Mouse (Mus musculus): Measurements from ENCODE around the gene Gm49510. TPM values are rescaled to one million over a fixed set of nuclear protein-coding genes. Genes with fewer than 3 reads are reported as not detected.
A peak's percentile ranks its signal among the peaks of the same experiment; 100 is the strongest.

Gene Gm49510
- polyA plus RNA-seq, 1 experiment, result 8.0 TPM

DNA sequence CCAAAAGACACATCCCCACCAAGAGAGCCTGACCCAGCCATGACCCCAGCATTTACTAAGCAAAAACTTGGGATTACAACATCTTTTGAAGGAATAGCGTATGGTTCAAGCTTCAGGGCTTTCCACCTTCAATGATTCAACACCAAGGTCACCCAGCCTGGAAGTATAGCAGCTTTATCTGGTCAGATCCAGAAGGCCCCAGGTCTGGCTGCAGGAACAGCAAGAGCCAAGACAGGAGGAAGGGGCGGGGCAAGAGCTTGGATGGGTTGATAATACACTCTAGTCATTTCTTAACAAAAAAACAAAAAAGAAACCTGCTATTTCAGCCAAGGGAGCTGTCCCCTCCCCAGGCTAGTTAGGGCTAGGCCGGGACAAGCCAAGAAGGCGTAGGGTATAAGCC is 2.0 kb upstream of the Gm49510 start:
- no peaks in the 10 kb centered on the region for H3K9me3 ChIP-seq
- peaks cover 88% of the 10 kb centered on the region for H3K4me1 ChIP-seq
- TF ChIP-seq GATA1 (IDR thresholded peaks at IDR 0.05; ENCODE audit: borderline replicate concordance, low read length), result no peak
- TF ChIP-seq FLI1 (IDR thresholded peaks at IDR 0.05; ENCODE audit: low read length), result no peak
- H3K27me3 ChIP-seq (replicated peaks), result no peaks in the 10 kb centered on the region
- peaks cover 62% of the 10 kb centered on the region for H3K36me3 ChIP-seq (replicated peaks; ENCODE audit: low read length)
- peak overlapping the region; percentile 99 for H3K4me3 ChIP-seq (replicated peaks)

GRCm38 (mm10) chr15:78898507-78899001 is 913 bp upstream of the Gm49510 start:
- peaks cover 62% of the 10 kb centered on the region for H3K36me3 ChIP-seq (replicated peaks; ENCODE audit: low read length)

DNA sequence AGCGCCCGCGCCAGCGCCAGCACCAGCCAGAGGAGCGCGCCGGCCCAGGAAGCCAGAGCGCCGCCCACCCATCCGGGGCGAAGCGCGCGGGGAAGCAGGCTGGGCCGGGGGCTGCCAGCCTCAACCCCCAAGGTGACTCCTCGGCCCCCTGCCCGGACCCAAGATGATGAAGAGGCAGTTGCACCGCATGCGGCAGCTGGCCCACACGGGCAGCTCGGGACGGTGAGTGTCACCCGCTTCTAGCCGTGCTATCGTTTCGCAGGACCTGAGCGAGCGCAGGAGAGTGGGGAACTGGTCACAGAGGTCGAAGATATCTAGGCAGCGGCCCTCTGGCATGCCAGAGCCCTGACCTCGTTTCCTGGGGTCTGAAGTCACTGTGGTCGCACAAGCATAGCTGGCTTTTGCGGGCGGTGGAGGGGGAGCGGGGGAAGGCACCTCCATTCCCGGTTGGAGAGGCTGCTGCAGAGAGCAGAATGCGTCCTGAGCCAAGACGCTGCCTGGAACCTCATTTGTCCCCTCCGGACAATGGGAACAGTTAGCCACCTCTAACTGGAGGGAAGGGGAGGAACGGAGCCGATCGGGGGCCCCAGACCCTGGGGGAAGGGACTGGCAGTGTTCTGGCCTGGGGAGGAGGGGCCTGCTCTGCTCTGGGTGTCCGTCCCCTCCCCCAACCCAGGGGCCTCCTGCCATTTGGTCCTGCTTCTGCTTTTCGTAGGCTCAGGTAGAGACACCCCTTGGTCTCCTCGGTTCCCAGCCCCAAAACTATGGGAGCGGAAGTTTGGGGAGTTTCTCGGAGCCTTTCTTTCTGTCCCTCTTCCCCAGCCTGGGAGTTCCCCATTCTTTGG is 495 bp downstream of the Gm49510 start, which contains the start of gene Sh3bp1:
Sh3bp1 (plus strand) TSS at position 29 of the 845 bp plus-strand sequence.
- Histone ChIP-seq H3K4me3 (replicated peaks) (peak within 1 kb of the TSS; percentile 99), H3K9me3 (no peaks in the 10 kb centered on the region), H3K27me3 (replicated peaks) (no peaks in the 10 kb centered on the region), H3K4me1 (peaks cover 88% of the 10 kb centered on the region), H3K36me3 (replicated peaks; ENCODE audit: low read length) (peaks cover 68% of the 10 kb centered on the region)
- TF ChIP-seq FLI1 (IDR thresholded peaks at IDR 0.05; ENCODE audit: low read length) (no peak), GATA1 (IDR thresholded peaks at IDR 0.05; ENCODE audit: borderline replicate concordance, low read length) (no peak)

More at GRCm38 (mm10) chr15:78898507-78899001, 913 bp upstream of the Gm49510 start:
- Histone ChIP-seq H3K4me3 (replicated peaks) (peak overlapping the region; percentile 99), H3K27me3 (replicated peaks) (no peaks in the 10 kb centered on the region), H3K9me3 (no peaks in the 10 kb centered on the region), H3K4me1 (peaks cover 88% of the 10 kb centered on the region)
- TF ChIP-seq GATA1 (IDR thresholded peaks at IDR 0.05; ENCODE audit: borderline replicate concordance, low read length) (no peak), FLI1 (IDR thresholded peaks at IDR 0.05; ENCODE audit: low read length) (no peak)

- no peaks in the 10 kb centered on the region for H3K9me3 ChIP-seq
- peaks cover 85% of the 10 kb centered on the region for H3K4me1 ChIP-seq
- peak overlapping the region; percentile 99 for H3K4me3 ChIP-seq (replicated peaks)
- no peaks in the 10 kb centered on the region for H3K27me3 ChIP-seq (replicated peaks)
- H3K36me3 ChIP-seq (replicated peaks; ENCODE audit: low read length), result peaks cover 68% of the 10 kb centered on the region
- TF ChIP-seq GATA1 (IDR thresholded peaks at IDR 0.05; ENCODE audit: borderline replicate concordance, low read length) (no peak), FLI1 (IDR thresholded peaks at IDR 0.05; ENCODE audit: low read length) (no peak)
Measured at GRCm38 (mm10) chr15:78900585-78901421, 1.3 kb downstream of the Gm49510 start.

GRCm38 (mm10) chr15:78901422-78901789 is 1.9 kb downstream of the Gm49510 start:
- Histone ChIP-seq H3K4me1 (peaks cover 84% of the 10 kb centered on the region), H3K4me3 (replicated peaks) (peak overlapping the region; percentile 99), H3K27me3 (replicated peaks) (no peaks in the 10 kb centered on the region), H3K36me3 (replicated peaks; ENCODE audit: low read length) (peaks cover 68% of the 10 kb centered on the region), H3K9me3 (no peaks in the 10 kb centered on the region)
- TF ChIP-seq FLI1 (IDR thresholded peaks at IDR 0.05; ENCODE audit: low read length), result no peak
- no peak for TF ChIP-seq GATA1 (IDR thresholded peaks at IDR 0.05; ENCODE audit: borderline replicate concordance, low read length)

GRCm38 (mm10) chr15:78903243-78903642 is 3.8 kb downstream of the Gm49510 start:
- Histone ChIP-seq H3K4me1 (peaks cover 84% of the 10 kb centered on the region), H3K9me3 (no peaks in the 10 kb centered on the region), H3K4me3 (replicated peaks) (peak overlapping the region; percentile 87), H3K27me3 (replicated peaks) (no peaks in the 10 kb centered on the region), H3K36me3 (replicated peaks; ENCODE audit: low read length) (peaks cover 73% of the 10 kb centered on the region)
- TF ChIP-seq FLI1 (IDR thresholded peaks at IDR 0.05; ENCODE audit: low read length), result no peak
- TF ChIP-seq GATA1 (IDR thresholded peaks at IDR 0.05; ENCODE audit: borderline replicate concordance, low read length), result no peak

DNA sequence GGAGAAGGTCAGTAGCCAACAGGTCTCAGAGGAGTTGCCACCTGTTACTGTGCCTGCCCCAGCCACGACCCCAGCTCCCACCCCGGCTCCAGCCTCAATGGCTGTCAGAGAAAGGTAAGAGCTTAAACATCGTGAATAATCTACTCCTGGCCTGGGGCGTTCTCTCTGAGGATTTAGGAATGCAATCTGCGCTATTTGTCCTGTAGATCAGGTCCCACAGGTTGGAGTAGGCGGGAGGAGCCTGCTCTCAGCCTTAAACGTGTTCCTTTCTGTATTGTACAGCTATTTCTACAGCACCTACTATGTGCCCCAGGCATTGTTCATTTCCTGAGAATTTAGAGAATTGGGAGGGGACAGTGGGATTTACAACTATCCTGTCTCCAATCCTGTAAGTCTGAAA is 8.9 kb downstream of the Gm49510 start:
- Histone ChIP-seq H3K9me3 (no peaks in the 10 kb centered on the region), H3K4me3 (replicated peaks) (no peak overlapping the region), H3K27me3 (replicated peaks) (no peaks in the 10 kb centered on the region), H3K4me1 (peaks cover 77% of the 10 kb centered on the region), H3K36me3 (replicated peaks; ENCODE audit: low read length) (peaks cover 97% of the 10 kb centered on the region)
- TF ChIP-seq FLI1 (IDR thresholded peaks at IDR 0.05; ENCODE audit: low read length) (no peak), GATA1 (IDR thresholded peaks at IDR 0.05; ENCODE audit: borderline replicate concordance, low read length) (no peak)

DNA sequence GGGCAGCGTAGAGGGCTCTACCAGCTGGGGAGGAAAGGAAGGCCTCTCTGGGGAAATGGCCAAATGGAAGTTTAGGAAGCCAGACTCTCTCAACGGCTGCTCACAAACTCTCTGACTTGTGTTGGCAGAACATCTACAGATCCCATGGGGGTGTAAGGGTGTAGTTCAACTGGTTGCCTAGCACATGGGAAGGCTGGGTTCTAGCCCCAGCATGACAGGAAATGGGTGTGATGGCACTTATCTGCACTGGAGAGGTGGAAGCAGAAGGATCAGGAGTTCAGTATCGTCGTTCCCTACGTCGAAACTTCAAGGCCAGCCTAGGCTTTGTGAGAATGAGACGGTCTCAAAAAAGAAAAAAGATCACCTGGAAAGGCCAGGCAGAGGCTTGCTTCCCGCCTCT is 9.5 kb downstream of the Gm49510 start:
- H3K36me3 ChIP-seq (replicated peaks; ENCODE audit: low read length), result peaks cover 92% of the 10 kb centered on the region
- no peak for TF ChIP-seq GATA1 (IDR thresholded peaks at IDR 0.05; ENCODE audit: borderline replicate concordance, low read length)
- no peak for TF ChIP-seq FLI1 (IDR thresholded peaks at IDR 0.05; ENCODE audit: low read length)
- H3K27me3 ChIP-seq (replicated peaks), result no peaks in the 10 kb centered on the region
- H3K4me3 ChIP-seq (replicated peaks), result no peak overlapping the region
- H3K9me3 ChIP-seq, result no peaks in the 10 kb centered on the region
- H3K4me1 ChIP-seq, result peaks cover 78% of the 10 kb centered on the region

DNA sequence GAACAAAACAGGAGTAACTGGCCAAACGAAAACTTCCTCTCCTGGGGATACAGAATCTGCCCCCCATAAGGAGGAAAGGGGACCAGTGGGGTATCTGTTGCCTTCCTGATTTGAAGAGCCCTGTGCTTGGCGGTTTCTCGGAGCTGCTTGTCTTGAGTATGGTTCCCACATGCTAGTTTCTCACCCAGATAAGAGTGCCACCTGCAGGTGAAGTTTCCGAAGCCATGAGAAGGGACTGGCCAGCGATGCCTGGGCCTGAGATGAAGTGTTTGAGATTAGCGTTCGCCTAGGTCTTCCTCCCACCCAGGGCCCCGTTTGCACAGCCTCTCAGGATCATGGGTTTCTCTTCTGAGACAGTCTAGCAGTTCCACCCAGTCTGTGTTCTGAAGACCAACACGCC is 12.6 kb downstream of the Gm49510 start:
- H3K4me3 ChIP-seq (replicated peaks), result no peak overlapping the region
- no peaks in the 10 kb centered on the region for H3K9me3 ChIP-seq
- H3K27me3 ChIP-seq (replicated peaks), result no peaks in the 10 kb centered on the region
- TF ChIP-seq GATA1 (IDR thresholded peaks at IDR 0.05; ENCODE audit: borderline replicate concordance, low read length) (no peak), FLI1 (IDR thresholded peaks at IDR 0.05; ENCODE audit: low read length) (no peak)
- peaks cover 80% of the 10 kb centered on the region for H3K4me1 ChIP-seq
- peaks cover 72% of the 10 kb centered on the region for H3K36me3 ChIP-seq (replicated peaks; ENCODE audit: low read length)
